8 mouse cellular contexts compared by ENCODE assay signal in the genomic region with DNA sequence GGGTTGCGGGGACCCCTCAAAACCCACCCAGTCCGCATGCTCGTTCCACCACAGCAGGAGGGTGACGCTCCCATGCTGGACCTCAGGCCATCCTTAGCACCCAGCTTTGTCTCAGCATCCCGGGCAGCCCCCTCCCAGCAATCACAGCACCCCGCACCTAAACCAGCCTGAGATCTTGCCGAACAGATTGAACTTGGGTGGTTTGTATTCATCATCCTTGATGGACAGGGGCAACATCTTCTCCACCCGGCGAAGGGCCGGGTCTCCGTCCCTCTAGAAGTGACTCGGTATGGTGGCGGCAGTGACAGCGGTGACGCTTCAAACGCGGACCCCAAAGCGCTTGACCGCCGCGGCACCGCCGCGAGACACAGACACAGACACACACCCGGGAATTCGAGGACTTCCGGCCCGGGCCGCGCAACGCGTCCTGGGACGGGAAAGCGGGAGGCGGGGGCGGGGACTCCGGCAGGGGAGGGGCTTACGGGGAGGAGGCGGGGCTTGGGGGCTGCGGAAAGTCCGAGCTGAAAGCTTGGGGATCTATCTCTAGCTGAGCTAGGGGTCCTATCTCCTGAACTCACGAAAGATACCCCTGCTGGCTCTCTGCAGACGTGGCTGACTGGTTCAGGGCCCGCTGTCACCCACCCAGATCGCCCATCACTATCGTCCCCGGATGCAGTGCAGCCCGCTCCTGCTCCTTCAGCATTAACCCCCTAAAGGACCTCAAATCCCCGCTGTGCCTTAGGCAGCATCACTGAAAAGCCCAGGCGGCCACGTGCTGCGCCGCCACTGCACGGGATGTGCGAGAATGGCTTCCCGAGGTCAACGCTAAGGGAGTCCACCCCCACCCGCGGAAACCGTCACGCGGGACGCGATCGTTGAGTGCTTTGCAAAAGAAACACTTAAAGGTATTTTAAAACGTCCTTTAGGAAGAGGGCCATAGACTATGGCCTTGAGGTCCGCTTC. TPM values are rescaled to one million over a fixed set of nuclear protein-coding genes. Genes with fewer than 3 reads are reported as not detected.
DNase-seq lines count a peak whose midpoint lies in the region; ATAC-seq lines count a peak whose summit lies in the region.

Gene Slc30a7 (minus strand): TSS at position 429 of the 963 bp plus-strand sequence.
Gene Extl2 (plus strand): TSS at position 485 of the 963 bp plus-strand sequence.

- H3K4me1 ChIP-seq in hindbrain, embryonic 10.5 days (replicated peaks) = peaks cover 36% of the 10 kb centered on the region

- H3K4me3 ChIP-seq in hindbrain, embryonic 10.5 days = peak within 1 kb of the TSS; percentile 91

- H3K27ac ChIP-seq in hindbrain, embryonic 10.5 days = peak within 1 kb of the TSS; percentile 92

- H3K9me3 ChIP-seq in hindbrain, embryonic 10.5 days = no peaks in the 10 kb centered on the region

- under 1% methylated on average over 67 of the region's 67 CpGs for WGBS in hindbrain, embryonic 10.5 days

- ATAC-seq in frontal cortex, adult (ENCODE audit: low TSS enrichment) = peak; percentile 58

- peak; percentile 91 for DNase-seq in NIH3T3 (ENCODE audit: low read depth)
- DNase-seq in cerebellum, adult 9-10 months = peak; percentile 84
- peak; percentile 92 for DNase-seq in hindbrain, embryonic 10.5 days (ENCODE audit: low spot score)
- peak; percentile 83 to 85 for DNase-seq in layer of hippocampus, postnatal 14 days (ENCODE audit: low spot score in 2 of 2)
- DNase-seq in lung, postnatal 10 days = peak; percentile 87
- peak; percentile 66 for DNase-seq in ovary, postnatal 14 days (ENCODE audit: low spot score)
- peak; percentile 67 to 73 for DNase-seq in thymus, postnatal 10 days (ENCODE audit: low spot score in 2 of 2)

- H3K27me3 ChIP-seq in hindbrain, embryonic 10.5 days (ENCODE audit: insufficient read depth, poor library complexity, severe bottlenecking) = no peaks in the 10 kb centered on the region

- H3K36me3 ChIP-seq in hindbrain, embryonic 10.5 days = peaks cover 29% of the 10 kb centered on the region

RNA-seq across cellular contexts. Expression of gene Slc30a7, which starts in this region (rescaled TPM):
- 21.0 and 26.4 TPM in 2 replicates for polyA plus RNA-seq in hindbrain, embryonic 10.5 days (2016; fragmentation: Nextera tagmentation; extraction: Ambion mirVana)
- 10 to 100 TPM; 22.8 to 27.0 TPM for total RNA-seq in layer of hippocampus, postnatal 14 days (2021)

RNA-seq across cellular contexts. Expression of gene Extl2, which starts in this region (rescaled TPM):
- polyA plus RNA-seq in hindbrain, embryonic 10.5 days (2016; fragmentation: Nextera tagmentation; extraction: Ambion mirVana) = 20.7 and 23.6 TPM in 2 replicates
- 10 to 100 TPM; 64.1 to 65.2 TPM for total RNA-seq in layer of hippocampus, postnatal 14 days (2021)

Comparison
In these comparisons a context has a peak if more than half of its experiments do, and no peak if none do; other contexts are left out.
1. Peak in every context shown above with its lines: DNase-seq, ATAC-seq, H3K4me3 ChIP-seq and H3K27ac ChIP-seq.